Mouse (Mus musculus): ENCODE results near the gene Mthfsl.
"Not testable (repeated sequence)": the region's sequence is repeated elsewhere in the genome, so short reads cannot be mapped to it uniquely, and the experiment has no call there.

The Mthfsl gene

DNA sequence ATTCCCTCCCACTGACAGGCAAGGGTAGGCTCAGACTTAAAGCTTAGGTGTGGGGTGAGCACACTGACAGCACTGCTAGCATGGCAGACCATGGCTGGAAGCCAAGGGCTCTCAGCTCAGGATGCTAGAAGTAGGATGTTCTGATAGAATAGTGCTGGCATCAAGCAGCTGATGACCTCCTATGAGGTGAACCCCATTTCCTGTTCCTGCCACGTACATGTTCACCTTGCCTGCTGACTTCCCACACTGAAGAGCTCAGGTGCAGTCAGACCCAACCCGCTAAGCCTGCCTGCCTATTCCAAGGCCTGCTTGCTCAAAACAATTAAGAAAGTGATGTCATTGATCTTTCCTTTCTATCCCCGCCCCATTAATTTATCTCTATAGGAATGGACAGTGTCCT, 30.6 kb downstream of the Mthfsl start:
- DNase-seq (ENCODE audit: low spot score), result not testable (repeated sequence)

DNA sequence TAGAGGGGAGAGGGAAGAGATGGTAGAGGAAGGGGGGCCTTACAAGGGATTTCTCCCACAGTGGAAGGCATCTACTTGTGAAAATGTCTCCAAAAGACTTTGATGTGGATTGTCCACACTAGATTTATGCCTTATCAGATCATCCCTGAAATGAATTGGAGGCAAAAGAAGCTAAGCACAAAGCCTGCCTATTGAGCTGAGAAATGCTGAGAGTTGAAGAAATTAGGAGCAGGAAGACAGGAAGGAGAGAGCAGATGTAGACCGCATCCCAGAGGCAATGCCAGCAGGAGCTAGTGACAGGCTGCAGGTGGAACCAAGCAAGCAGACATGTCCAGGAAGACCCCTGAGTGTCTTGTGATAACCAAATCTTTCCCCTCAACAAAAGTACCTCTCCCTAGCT, 33.4 kb downstream of the Mthfsl start:
- DNase-seq (ENCODE audit: low spot score), result not testable (repeated sequence)

- DNase-seq (ENCODE audit: low spot score), result not testable (repeated sequence)
Observed at GRCm38 (mm10) chr9:88658341-88658740, 61.8 kb downstream of the Mthfsl start.

- not testable (repeated sequence) for DNase-seq (ENCODE audit: low spot score)
Observed at GRCm38 (mm10) chr9:88650742-88651141, 69.4 kb downstream of the Mthfsl start.

Data from left cerebral cortex, adult 11 months (tissue).